Mouse (Mus musculus) thymus, adult 2 months (tissue): ENCODE measurements around the gene Gipc1.

Experiments
- CTCF ChIP-seq: fragments of 200-500 bp; IDR thresholded peaks from 2 replicates; pipeline ENCODE4 v1.5.1; 2012; ENCODE audit warnings: mild to moderate bottlenecking, control low read depth, low read length, moderate library complexity, borderline replicate concordance; ENCODE audit not compliant: control insufficient read depth, poor library complexity, insufficient read depth; ENCODE audit errors: extremely low read depth
- POLR2A ChIP-seq: fragments of 200-500 bp; IDR thresholded peaks from 2 replicates; pipeline ENCODE4 v1.6.1; 2012; ENCODE audit warnings: mild to moderate bottlenecking, low read length, control low read depth, moderate library complexity; ENCODE audit not compliant: control insufficient read depth, poor library complexity, insufficient read depth; ENCODE audit errors: extremely low read depth

GRCm38 (mm10) chr8:83694369-83695160 is 42.1 kb downstream of the Gipc1 start:
- no peak for TF ChIP-seq CTCF
- no peak for TF ChIP-seq POLR2A
